Mouse (Mus musculus) hindbrain, embryonic 11.5 days (tissue): ENCODE data around the gene Bace2. TPM values are rescaled to one million over a fixed set of nuclear protein-coding genes. Genes with fewer than 3 reads are reported as not detected.

Experiments
- ATAC-seq: fragments of 200-750 bp; cut with Nextera tagmentation; 2 replicates; pipeline ENCODE4 v1.8.0; 2017; ENCODE audit warnings: mild to moderate bottlenecking, moderate TSS enrichment, moderate library complexity; ENCODE audit not compliant: low FRiP score
- DNase-seq: peaks from one replicate; pipeline ENCODE4 v3.0.0-alpha.2; 2015; ENCODE audit warnings: low spot score
- H3K27ac ChIP-seq: fragments of 300-500 bp; sonication (generic); 2 replicates; pipeline ENCODE4 v1.5.1; 2014; ENCODE audit warnings: mild to moderate bottlenecking, low read depth, low read length
- H3K27me3 ChIP-seq: fragments of 300-500 bp; sonication (generic); 2 replicates; pipeline ENCODE4 v1.6.1; 2014; ENCODE audit warnings: mild to moderate bottlenecking, low read length, moderate library complexity, mixed read lengths; ENCODE audit not compliant: control insufficient read depth, insufficient read depth
- H3K36me3 ChIP-seq: fragments of 300-500 bp; sonication (generic); 2 replicates; pipeline ENCODE4 v1.6.1; 2014; ENCODE audit warnings: mild to moderate bottlenecking, low read length, moderate library complexity, mixed read lengths; ENCODE audit not compliant: control insufficient read depth, insufficient read depth
- H3K4me1 ChIP-seq: fragments of 300-500 bp; sonication (generic); replicated peaks from 2 replicates; pipeline ENCODE4 v1.6.1; 2014; ENCODE audit warnings: low read length, mixed read lengths; ENCODE audit not compliant: control insufficient read depth, insufficient read depth
- H3K4me2 ChIP-seq: fragments of 300-500 bp; sonication (generic); replicated peaks from 2 replicates; pipeline ENCODE4 v1.6.1; 2014; ENCODE audit warnings: mild to moderate bottlenecking, low read depth, low read length
- H3K4me3 ChIP-seq: fragments of 300-500 bp; sonication (generic); 2 replicates; pipeline ENCODE4 v1.5.1; 2014; ENCODE audit warnings: low read depth, low read length
- H3K9ac ChIP-seq: fragments of 300-500 bp; sonication (generic); 2 replicates; pipeline ENCODE4 v1.6.1; 2014; ENCODE audit warnings: low read depth, low read length
- H3K9me3 ChIP-seq: fragments of 300-500 bp; sonication (generic); 2 replicates; pipeline ENCODE4 v1.6.1; 2016; ENCODE audit warnings: low read length; ENCODE audit not compliant: control insufficient read depth
- WGBS: fragments of 180-500 bp; shearing (Covaris S2); extraction: QIAGEN DNeasy Blood & Tissue Kit; methylation state at CpG from one replicate; pipeline ENCODE4 v1.1.7; 2014; 5-methylcytosine and 5-hydroxymethylcytosine counted together
- polyA plus RNA-seq: library from polyadenylated mRNA; unstranded; fragments of >200 nt; fragmentation: Nextera tagmentation; extraction: Ambion mirVana; gene quantifications from 2 replicates; pipeline ENCODE4 v1.2.1, GENCODE M21; 2014

Bace2 gene
- polyA plus RNA-seq, 1 experiment from 2014 or later = 4.2 TPM

DNA sequence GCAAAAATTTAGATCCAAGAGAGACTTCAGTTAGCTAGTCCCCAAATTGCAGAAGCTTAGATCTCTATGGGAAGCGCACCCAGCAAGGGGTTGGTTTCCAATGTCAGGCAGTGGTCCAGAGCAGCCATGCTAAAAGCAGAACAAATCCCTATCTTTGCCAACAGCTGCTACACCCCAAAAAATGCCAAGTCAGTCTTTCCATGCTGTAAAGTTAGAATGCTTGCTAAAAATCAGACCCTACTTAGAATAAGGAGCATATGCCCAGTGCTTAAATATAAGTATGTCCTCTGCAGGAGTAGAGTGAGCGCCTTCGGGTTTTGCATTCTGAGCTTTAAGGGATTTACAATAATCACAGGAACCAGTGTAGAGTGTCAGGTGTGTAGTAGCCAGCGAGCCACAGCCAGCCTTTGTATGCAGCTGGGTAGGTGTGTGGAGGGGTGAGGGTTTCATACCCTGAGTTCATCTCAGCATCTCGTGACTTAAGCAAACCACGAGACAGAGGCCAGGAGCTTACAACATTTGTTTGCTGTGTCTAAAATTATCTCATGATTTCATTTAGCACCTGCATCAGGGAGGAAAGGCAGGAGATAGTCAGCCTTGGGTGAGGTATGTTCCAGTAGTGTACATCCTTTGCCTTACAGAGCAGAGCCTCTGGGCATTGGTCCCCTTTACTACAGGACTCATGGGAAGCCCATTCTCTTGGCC, 62.4 kb downstream of the Bace2 start:
- H3K4me1 ChIP-seq = no peaks in the 10 kb centered on the region
- no peak overlapping the region for H3K27ac ChIP-seq
- H3K9ac ChIP-seq = no peak overlapping the region
- H3K4me2 ChIP-seq = no peak overlapping the region
- no peak for ATAC-seq
- H3K9me3 ChIP-seq = no peaks in the 10 kb centered on the region
- no peaks in the 10 kb centered on the region for H3K36me3 ChIP-seq
- no peak overlapping the region for H3K4me3 ChIP-seq
- 87% methylated on average over 6 of the region's 6 CpGs for WGBS
- no peaks in the 10 kb centered on the region for H3K27me3 ChIP-seq
- DNase-seq = no peak

DNA sequence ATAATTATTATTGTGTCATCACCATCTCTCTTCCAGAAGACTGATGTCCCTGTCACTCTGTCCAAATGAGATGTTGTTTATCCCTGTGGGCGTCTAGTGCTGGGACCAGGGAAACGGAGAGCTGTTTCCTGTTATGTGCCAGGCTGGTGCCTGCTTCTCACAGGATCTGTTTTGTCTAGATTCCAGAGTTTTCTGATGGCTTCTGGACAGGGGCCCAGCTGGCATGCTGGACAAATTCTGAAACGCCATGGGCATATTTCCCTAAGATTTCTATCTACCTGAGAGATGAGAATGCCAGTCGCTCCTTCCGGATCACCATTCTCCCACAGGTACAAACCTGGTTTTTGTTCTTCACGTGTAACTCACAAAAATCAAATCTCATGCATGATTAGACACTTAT, 65.1 kb downstream of the Bace2 start:
- no peak for DNase-seq
- ATAC-seq = no peak
- H3K27ac ChIP-seq = no peak overlapping the region
- no peaks in the 10 kb centered on the region for H3K4me1 ChIP-seq
- no peak overlapping the region for H3K4me2 ChIP-seq
- H3K9ac ChIP-seq = no peak overlapping the region
- no peaks in the 10 kb centered on the region for H3K9me3 ChIP-seq
- no peak overlapping the region for H3K4me3 ChIP-seq
- H3K27me3 ChIP-seq = no peaks in the 10 kb centered on the region
- WGBS = 83% methylated on average over 6 of the region's 6 CpGs
- no peaks in the 10 kb centered on the region for H3K36me3 ChIP-seq

DNA sequence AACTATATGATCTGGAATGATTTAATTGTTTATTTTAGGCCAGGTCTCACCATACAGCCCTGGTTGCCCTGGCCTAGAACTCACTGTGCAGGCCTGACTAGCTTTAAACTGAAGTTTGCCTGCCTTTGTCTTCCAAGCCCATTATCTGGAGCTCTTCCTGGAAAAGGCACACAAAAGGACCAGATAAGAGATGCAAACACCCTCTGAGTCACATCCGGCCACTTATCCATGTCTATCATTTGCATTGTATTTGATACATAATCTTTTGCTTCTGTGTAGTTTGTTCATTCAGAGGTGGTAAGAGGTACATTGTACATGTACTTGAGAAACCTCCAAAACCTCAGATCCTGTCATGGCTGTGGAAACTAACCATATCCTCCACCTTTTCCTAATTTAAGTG, 67.1 kb downstream of the Bace2 start:
- H3K4me1 ChIP-seq = no peaks in the 10 kb centered on the region
- WGBS = 81% methylated on average over 1 of the region's 1 CpGs
- H3K4me3 ChIP-seq = no peak overlapping the region
- H3K9me3 ChIP-seq = no peaks in the 10 kb centered on the region
- H3K36me3 ChIP-seq = no peaks in the 10 kb centered on the region
- ATAC-seq (no peak), DNase-seq (no peak)
- H3K27me3 ChIP-seq = no peaks in the 10 kb centered on the region
- no peak overlapping the region for H3K4me2 ChIP-seq
- no peak overlapping the region for H3K27ac ChIP-seq
- no peak overlapping the region for H3K9ac ChIP-seq

DNA sequence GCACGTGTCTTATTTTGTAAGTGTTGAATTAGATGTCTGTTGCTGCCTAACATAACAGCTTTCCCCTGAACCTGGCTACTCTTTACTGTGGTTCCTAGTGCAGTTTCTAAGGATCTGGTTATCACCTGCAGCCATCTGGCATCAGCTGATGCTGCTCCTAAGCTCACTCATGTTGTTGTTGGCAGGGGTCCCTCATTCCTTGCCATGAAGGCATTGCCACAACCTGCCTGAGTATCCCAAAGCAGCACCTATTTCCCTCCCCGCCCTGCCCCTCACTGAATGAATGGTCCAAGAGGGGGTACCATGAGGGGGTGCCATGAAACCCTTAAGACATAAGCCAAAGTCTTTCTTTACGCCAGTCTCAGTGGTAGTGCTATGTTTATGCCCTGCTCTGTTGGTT, 71.5 kb downstream of the Bace2 start:
- ATAC-seq (no peak), DNase-seq (no peak)
- Histone ChIP-seq H3K4me1 (no peaks in the 10 kb centered on the region), H3K9me3 (no peaks in the 10 kb centered on the region), H3K4me3 (no peak overlapping the region), H3K27ac (no peak overlapping the region), H3K36me3 (no peaks in the 10 kb centered on the region), H3K4me2 (no peak overlapping the region), H3K27me3 (no peaks in the 10 kb centered on the region), H3K9ac (no peak overlapping the region)
- 86% methylated on average over 3 of the region's 3 CpGs for WGBS

DNA sequence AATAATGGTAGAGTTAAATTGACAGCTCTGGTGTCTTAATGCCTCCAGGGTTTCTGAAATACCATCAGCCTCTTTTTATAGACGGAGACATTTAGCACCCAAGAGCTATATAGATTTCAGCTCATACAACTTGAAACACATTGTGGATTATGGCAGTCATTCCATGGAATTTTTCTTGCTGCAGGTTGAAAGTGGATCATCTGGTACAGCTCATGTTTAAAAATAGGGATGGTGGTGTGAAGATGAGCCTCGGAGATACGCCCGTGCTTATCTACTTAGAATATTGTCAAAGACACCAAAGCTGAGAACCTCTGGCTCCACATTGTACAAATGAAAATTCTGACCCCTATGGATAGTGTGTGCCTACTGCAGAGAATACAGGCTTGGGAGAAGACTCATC, 73.5 kb downstream of the Bace2 start:
- H3K4me3 ChIP-seq = no peak overlapping the region
- WGBS = 93% methylated on average over 4 of the region's 4 CpGs
- no peaks in the 10 kb centered on the region for H3K4me1 ChIP-seq
- no peak overlapping the region for H3K27ac ChIP-seq
- no peak overlapping the region for H3K4me2 ChIP-seq
- H3K9me3 ChIP-seq = no peaks in the 10 kb centered on the region
- no peaks in the 10 kb centered on the region for H3K36me3 ChIP-seq
- no peaks in the 10 kb centered on the region for H3K27me3 ChIP-seq
- DNase-seq (no peak), ATAC-seq (no peak)
- H3K9ac ChIP-seq = no peak overlapping the region

DNA sequence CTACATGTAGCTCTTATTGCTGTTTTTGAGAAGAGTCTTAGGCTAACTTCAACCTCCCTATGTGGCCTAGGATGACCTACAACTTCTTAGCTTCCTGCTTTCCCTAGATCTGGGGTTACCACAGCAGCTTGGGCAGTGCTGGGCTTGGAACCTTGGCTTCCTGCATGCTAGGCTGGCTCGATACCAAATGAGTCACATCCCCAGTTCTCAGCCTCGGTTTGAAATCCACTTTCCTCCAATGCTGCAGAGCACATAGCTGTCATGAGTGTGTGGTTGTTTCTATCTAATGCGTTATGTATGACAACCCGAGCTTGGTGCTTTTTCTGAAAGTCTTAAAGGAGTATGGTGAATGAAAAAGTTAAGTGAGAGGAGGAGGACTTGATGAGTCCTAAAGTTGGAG, 74.8 kb downstream of the Bace2 start:
- no peak overlapping the region for H3K27ac ChIP-seq
- H3K4me2 ChIP-seq = no peak overlapping the region
- no peak overlapping the region for H3K9ac ChIP-seq
- no peak overlapping the region for H3K4me3 ChIP-seq
- ATAC-seq (no peak), DNase-seq (no peak)
- H3K4me1 ChIP-seq = no peaks in the 10 kb centered on the region
- H3K27me3 ChIP-seq = no peaks in the 10 kb centered on the region
- H3K9me3 ChIP-seq = no peaks in the 10 kb centered on the region
- 88% methylated on average over 4 of the region's 4 CpGs for WGBS
- no peaks in the 10 kb centered on the region for H3K36me3 ChIP-seq

DNA sequence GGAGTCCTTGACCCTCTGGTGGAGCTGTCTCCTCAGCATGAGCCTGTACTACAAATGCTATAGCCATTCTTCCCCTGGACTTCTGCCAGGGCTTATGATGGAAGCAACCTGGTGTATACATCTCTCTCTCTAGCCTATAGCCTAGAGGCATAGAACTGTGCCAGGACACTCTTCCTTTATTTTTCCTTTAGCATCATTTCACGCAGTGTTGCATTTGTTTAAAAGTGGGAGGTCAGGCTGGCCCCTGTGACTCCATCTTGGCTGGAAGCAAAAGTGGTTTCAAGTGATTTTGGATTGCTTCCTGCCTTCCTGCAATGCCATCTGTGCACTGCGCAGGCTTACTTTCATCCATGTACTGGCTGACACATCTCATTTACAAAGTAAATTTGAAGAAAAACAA, 77.7 kb downstream of the Bace2 start:
- DNase-seq (no peak), ATAC-seq (no peak)
- H3K9me3 ChIP-seq = no peaks in the 10 kb centered on the region
- H3K4me2 ChIP-seq = no peak overlapping the region
- H3K4me3 ChIP-seq = no peak overlapping the region
- no peak overlapping the region for H3K9ac ChIP-seq
- H3K27ac ChIP-seq = no peak overlapping the region
- WGBS = 90% methylated on average over 2 of the region's 2 CpGs
- H3K36me3 ChIP-seq = no peaks in the 10 kb centered on the region
- H3K27me3 ChIP-seq = no peaks in the 10 kb centered on the region
- H3K4me1 ChIP-seq = no peaks in the 10 kb centered on the region

DNA sequence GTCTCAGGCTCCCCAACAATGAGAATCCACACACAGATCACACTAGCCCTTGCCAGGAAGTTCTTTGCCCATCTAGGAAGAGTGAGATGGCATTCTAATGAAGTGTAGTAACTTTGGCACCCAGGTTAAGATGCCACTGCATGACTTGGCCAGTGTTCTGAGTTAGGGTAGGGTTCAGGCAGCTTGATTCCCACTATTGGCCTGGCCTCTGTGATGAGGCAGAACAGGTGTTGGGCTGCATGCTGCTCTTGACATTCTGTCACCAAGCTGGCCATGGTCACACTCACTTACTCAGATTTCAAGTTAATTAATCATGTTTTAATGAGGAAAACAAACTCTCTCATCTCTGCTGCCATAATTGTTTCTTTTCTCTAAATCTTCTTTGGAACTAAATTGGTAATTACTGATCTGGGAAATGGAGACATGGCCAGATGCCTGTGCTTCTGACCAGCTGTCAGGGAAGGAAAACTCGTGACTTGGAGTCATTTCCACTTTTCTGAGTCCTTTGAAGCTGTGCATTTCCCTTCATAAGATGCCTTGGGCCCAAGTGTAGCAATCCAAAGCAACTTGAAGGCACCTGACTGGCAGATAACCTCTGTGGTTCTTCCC, 81.0 kb downstream of the Bace2 start:
- H3K36me3 ChIP-seq = no peaks in the 10 kb centered on the region
- WGBS = 70% methylated on average over 1 of the region's 1 CpGs
- DNase-seq = no peak
- H3K9me3 ChIP-seq = no peaks in the 10 kb centered on the region
- H3K9ac ChIP-seq = no peak overlapping the region
- ATAC-seq = no peak
- no peaks in the 10 kb centered on the region for H3K4me1 ChIP-seq
- no peak overlapping the region for H3K4me3 ChIP-seq
- H3K27me3 ChIP-seq = no peaks in the 10 kb centered on the region
- H3K4me2 ChIP-seq = no peak overlapping the region
- no peak overlapping the region for H3K27ac ChIP-seq

DNA sequence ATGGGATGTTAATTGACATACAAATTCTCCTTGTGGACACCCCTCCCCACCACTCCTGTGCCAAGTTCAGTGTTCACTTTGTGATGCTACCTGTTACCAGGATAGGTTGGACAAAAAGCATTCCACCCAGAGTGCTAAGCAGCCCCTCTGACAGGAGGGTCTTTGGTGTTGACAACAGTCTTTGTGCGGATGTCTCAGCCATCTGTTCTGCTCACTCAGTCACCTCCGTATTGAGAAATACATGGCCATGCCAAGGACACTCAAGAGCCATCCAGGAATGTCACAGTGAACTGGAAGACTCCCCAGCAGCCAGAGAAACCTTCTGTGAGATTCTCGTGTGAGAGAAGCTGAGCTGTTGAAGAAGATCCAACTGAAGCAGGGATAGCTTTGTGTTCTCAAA, 81.6 kb downstream of the Bace2 start:
- Histone ChIP-seq H3K4me2 (no peak overlapping the region), H3K36me3 (no peaks in the 10 kb centered on the region), H3K27me3 (no peaks in the 10 kb centered on the region), H3K27ac (no peak overlapping the region), H3K4me1 (no peaks in the 10 kb centered on the region), H3K4me3 (no peak overlapping the region), H3K9me3 (no peaks in the 10 kb centered on the region), H3K9ac (no peak overlapping the region)
- no peak for DNase-seq
- no peak for ATAC-seq
- 83% methylated on average over 3 of the region's 3 CpGs for WGBS
